Mouse (Mus musculus): ENCODE data around the gene 9030025P20Rik.
A peak's percentile ranks its signal among the peaks of the same experiment; 100 is the strongest.

- TF ChIP-seq POLR2A (IDR thresholded peaks at IDR 0.05; ENCODE audit: insufficient read depth, low read depth, low read length) (peak; percentile 58), CTCF (IDR thresholded peaks at IDR 0.05; ENCODE audit: insufficient read depth, low read depth, low read length) (no peak)
Observed at GRCm38 (mm10) chr17:14943009-14943728, 35.1 kb upstream of the 9030025P20Rik start, which contains the start of the genes Wdr27 and 1600012H06Rik.
